Mouse (Mus musculus): ENCODE results near the gene Zfp697.
"Not testable (repeated sequence)": the region's sequence is repeated elsewhere in the genome, so short reads cannot be mapped to it uniquely, and the experiment has no call there.

Zfp697 gene

GRCm38 (mm10) chr3:98630152-98630551 is 247.9 kb downstream of the Zfp697 start, which contains the start of gene Hsd3b5:
TSS of gene Hsd3b5 (minus strand) at chr3:98630252.
- DNase-seq (ENCODE audit: low read depth), result no peak

DNA sequence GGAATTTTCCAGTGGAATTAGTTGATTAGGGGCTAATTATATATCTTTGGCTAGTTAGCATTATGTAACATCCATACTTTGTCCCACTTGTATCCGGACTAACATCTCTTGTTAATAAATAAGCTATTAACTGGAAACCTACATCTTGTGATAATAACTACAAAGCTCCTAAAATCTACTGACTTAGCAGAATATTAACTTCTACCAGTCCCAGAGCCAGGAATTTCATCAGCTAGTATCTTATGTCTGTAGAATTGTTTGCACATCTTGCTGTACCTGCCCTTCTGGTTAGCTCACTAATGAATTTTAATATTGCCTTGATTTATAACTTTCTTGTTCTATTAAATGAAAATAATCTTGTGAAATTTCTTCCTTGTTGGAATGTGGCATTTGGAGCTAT is 252.9 kb downstream of the Zfp697 start:
- no peak for DNase-seq (ENCODE audit: low read depth)

- no peak for DNase-seq (ENCODE audit: low read depth)
These were observed 298.5 kb downstream of the Zfp697 start for GRCm38 (mm10) chr3:98680786-98681185.

- no peak for DNase-seq (ENCODE audit: low read depth)
These were observed 300.1 kb downstream of the Zfp697 start for GRCm38 (mm10) chr3:98682401-98682800.

GRCm38 (mm10) chr3:98720740-98721139 is 338.5 kb downstream of the Zfp697 start:
- DNase-seq (ENCODE audit: low read depth), result no peak

GRCm38 (mm10) chr3:98724376-98724775 is 342.1 kb downstream of the Zfp697 start, which contains the start of gene Hsd3b2:
TSS of gene Hsd3b2 (minus strand) at chr3:98724543.
- DNase-seq (ENCODE audit: low read depth), result no peak

GRCm38 (mm10) chr3:98726281-98726680 is 344.0 kb downstream of the Zfp697 start:
- DNase-seq (ENCODE audit: low read depth), result no peak

DNA sequence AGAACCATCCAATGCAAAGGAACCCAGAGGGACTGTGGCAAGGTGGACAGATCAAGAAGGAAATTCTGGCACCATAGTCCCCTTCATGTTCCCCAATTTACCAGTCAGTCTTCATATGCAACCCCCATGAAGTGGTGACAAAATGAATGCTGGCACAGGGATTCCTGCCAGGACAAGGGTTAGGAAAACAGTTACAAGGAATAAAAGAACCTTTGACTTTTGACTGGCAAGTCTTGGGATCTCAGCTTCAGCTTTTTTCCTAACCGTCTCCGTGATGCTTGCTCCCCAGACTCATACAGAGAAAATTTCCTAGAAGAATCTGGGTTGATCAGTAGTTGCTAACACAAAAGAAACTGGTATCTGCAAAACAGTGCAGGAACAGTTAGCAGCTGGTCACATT is 351.5 kb downstream of the Zfp697 start:
- DNase-seq (ENCODE audit: low read depth), result no peak

GRCm38 (mm10) chr3:98734340-98734739 is 352.1 kb downstream of the Zfp697 start:
- no peak for DNase-seq (ENCODE audit: low read depth)

- not testable (repeated sequence) for DNase-seq (ENCODE audit: low read depth)
These were observed 358.8 kb downstream of the Zfp697 start for GRCm38 (mm10) chr3:98741043-98741442.

DNA sequence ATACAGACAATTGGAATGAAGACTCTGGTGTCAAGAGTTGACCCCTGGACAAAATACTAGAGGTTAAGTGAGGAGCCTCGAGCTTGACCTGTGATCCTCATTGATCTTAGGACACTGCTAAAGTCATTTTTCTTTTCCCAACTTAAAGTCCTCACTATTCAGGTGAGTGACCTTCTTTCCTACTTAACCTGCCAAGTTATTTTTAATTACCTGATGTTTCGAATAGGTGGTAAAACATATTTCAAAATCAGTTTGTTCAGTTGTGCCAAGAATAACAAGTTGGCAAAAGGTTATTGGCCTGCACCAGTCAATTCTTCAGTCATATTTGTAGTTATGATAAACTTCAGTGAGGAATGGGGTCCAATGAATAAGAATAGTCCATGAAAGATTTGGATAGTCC is 369.9 kb downstream of the Zfp697 start:
- no peak for DNase-seq (ENCODE audit: low read depth)

- DNase-seq (ENCODE audit: low read depth), result no peak
These were observed 374.6 kb downstream of the Zfp697 start for GRCm38 (mm10) chr3:98756836-98757235.

DNA sequence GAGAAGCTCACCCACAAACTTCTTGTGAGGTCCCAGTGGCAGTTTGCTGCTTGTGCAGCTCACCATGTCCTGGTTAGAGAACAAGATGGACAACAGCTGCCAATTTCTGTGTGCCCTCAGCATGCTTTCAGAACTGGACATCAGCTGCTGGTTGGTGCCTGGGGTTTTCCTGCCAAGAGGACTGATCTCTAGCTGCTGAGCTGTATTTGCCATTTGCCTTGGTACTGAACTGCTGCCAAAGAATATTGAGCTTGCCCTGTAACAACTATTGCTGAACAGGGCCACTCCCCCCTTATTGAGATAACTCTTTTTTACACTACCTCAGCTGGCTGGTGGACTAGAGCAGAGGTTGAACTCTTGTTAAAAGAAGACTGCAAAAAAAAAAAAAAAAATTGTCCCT is 381.9 kb downstream of the Zfp697 start:
- no peak for DNase-seq (ENCODE audit: low read depth)

GRCm38 (mm10) chr3:98780921-98781320 is 398.7 kb downstream of the Zfp697 start:
- no peak for DNase-seq (ENCODE audit: low read depth)

GRCm38 (mm10) chr3:98782181-98782868 is 400.1 kb downstream of the Zfp697 start:
- no peak for DNase-seq (ENCODE audit: low read depth)

- DNase-seq (ENCODE audit: low read depth), result no peak
These were observed 404.3 kb downstream of the Zfp697 start for GRCm38 (mm10) chr3:98786551-98786950.
